Mouse (Mus musculus) forebrain, embryonic 10.5 days (tissue): ENCODE measurements around the gene Fbxl14. TPM values are rescaled to one million over a fixed set of nuclear protein-coding genes. Genes with fewer than 3 reads are reported as not detected.

Source experiments
- DNase-seq: peaks from one replicate; pipeline ENCODE4 v3.0.0-alpha.2; 2017; ENCODE audit warnings: low spot score; ENCODE audit errors: extremely low spot score
- H3K27ac ChIP-seq: fragments of 300-500 bp; sonication (generic); 2 replicates; pipeline ENCODE4 v1.5.1; 2016; ENCODE audit warnings: mild to moderate bottlenecking
- H3K27me3 ChIP-seq: fragments of 300-500 bp; sonication (generic); 2 replicates; pipeline ENCODE4 v1.6.1; 2016; ENCODE audit warnings: mild to moderate bottlenecking; ENCODE audit not compliant: poor library complexity, severe bottlenecking
- H3K36me3 ChIP-seq: fragments of 300-500 bp; sonication (generic); replicated peaks from 2 replicates; pipeline ENCODE4 v1.6.1; 2016; ENCODE audit warnings: mild to moderate bottlenecking, moderate library complexity
- H3K4me1 ChIP-seq: fragments of 300-500 bp; sonication (generic); 2 replicates; pipeline ENCODE4 v1.6.1; 2016
- H3K4me3 ChIP-seq: fragments of 300-500 bp; sonication (generic); 2 replicates; pipeline ENCODE4 v1.5.1; 2016; ENCODE audit warnings: mild to moderate bottlenecking, moderate library complexity
- H3K9me3 ChIP-seq: fragments of 300-500 bp; sonication (generic); 2 replicates; pipeline ENCODE4 v1.6.1; 2016; ENCODE audit warnings: mild to moderate bottlenecking, moderate library complexity
- WGBS: fragments of 180-500 bp; shearing (Covaris S2); methylation state at CpG from one replicate; pipeline ENCODE4 v1.1.7; 2016; 5-methylcytosine and 5-hydroxymethylcytosine counted together
- polyA plus RNA-seq: library from polyadenylated mRNA; unstranded; fragments of >200 nt; fragmentation: Nextera tagmentation; extraction: Ambion mirVana; gene quantifications from 2 replicates; pipeline ENCODE4 v1.2.1, GENCODE M21; 2016

The Fbxl14 gene
- polyA plus RNA-seq, 1 experiment from 2014 or later = 3.5 TPM

DNA sequence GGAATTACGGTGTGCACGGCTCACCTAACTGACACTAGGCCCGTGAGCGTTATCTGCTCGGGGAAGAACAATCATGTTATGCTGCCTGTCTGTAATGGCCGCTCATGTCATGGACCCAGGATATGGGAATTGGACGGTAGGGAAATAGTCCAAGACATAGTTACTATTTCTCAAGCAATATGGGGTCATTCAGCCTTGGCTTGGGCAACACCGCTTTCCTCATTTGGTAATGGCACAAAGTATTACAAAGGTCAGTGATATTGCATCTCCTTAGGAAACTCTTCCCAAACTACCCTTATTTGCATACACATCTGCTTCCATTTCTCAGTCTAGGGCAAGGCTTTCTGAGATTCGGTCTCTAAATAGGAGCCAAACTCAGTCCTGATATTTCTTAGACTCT is 8.2 kb downstream of the Fbxl14 start:
- H3K27ac ChIP-seq = no peak overlapping the region
- peaks cover 70% of the 10 kb centered on the region for H3K4me1 ChIP-seq
- H3K4me3 ChIP-seq = no peak overlapping the region
- H3K36me3 ChIP-seq = peaks cover 29% of the 10 kb centered on the region
- H3K27me3 ChIP-seq = no peaks in the 10 kb centered on the region
- WGBS = 93% methylated on average over 9 of the region's 9 CpGs
- no peak for DNase-seq
- no peaks in the 10 kb centered on the region for H3K9me3 ChIP-seq

GRCm38 (mm10) chr6:119489765-119490164 is 10.3 kb downstream of the Fbxl14 start:
- H3K27ac ChIP-seq = peak overlapping the region; percentile 87
- peaks cover 14% of the 10 kb centered on the region for H3K36me3 ChIP-seq
- WGBS = 6% methylated on average over 5 of the region's 5 CpGs
- no peaks in the 10 kb centered on the region for H3K27me3 ChIP-seq
- H3K4me3 ChIP-seq = peak overlapping the region; percentile 29; the same call in 1 of the 2 replicates
- DNase-seq = peak; percentile 74
- peaks cover 65% of the 10 kb centered on the region for H3K4me1 ChIP-seq
- H3K9me3 ChIP-seq = peaks cover under 1% of the 10 kb centered on the region; the same call in 1 of the 2 replicates

- 6% methylated on average over 11 of the region's 11 CpGs for WGBS
- Histone ChIP-seq H3K27ac (peak overlapping the region; percentile 87), H3K36me3 (peaks cover 15% of the 10 kb centered on the region), H3K4me3 (peak overlapping the region; percentile 29; the same call in 1 of the 2 replicates), H3K27me3 (no peaks in the 10 kb centered on the region), H3K4me1 (peaks cover 58% of the 10 kb centered on the region), H3K9me3 (peaks cover 3% of the 10 kb centered on the region; the same call in 1 of the 2 replicates)
- peak; percentile 45 for DNase-seq
These were observed 11.1 kb downstream of the Fbxl14 start for GRCm38 (mm10) chr6:119490549-119490948.

GRCm38 (mm10) chr6:119491006-119491405 is 11.5 kb downstream of the Fbxl14 start:
- WGBS = 14% methylated on average over 11 of the region's 11 CpGs
- Histone ChIP-seq H3K27me3 (no peaks in the 10 kb centered on the region), H3K9me3 (peaks cover 3% of the 10 kb centered on the region; the same call in 1 of the 2 replicates), H3K4me1 (peaks cover 53% of the 10 kb centered on the region), H3K36me3 (peaks cover 18% of the 10 kb centered on the region), H3K27ac (peak overlapping the region; percentile 87), H3K4me3 (peak overlapping the region; percentile 29)
- DNase-seq = no peak

DNA sequence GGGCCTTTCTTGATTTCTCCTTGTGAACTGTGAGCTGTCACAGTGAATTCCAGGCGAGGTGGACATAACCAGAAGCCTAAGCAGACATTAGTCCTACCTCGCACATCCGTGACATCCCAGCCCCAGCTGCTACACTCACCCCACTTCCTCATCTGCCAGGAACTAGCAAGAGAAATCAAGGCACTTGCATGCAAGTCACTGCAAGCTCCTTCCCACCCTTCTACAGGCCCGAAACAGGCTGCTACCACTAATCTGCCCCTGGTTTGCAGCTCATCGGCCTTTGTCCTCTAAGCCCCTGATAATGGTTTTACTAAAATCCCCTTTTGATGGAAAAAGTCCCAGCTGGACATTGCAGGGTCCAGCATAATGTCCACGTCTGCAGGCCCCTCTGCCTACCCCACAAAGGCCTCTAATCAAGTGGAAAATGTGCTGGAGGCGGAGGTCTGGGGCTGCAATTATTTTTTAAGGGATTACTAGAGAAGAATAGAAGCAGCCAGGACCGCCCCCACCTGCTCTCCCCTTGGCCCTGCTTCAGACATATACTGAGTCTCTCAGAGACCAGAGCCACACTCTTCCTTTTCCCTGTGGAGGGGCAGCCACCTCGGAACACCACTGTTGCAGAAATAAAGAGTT is 12.6 kb downstream of the Fbxl14 start:
- H3K27ac ChIP-seq = peak overlapping the region; percentile 87
- H3K4me3 ChIP-seq = peak overlapping the region; percentile 29
- no peaks in the 10 kb centered on the region for H3K27me3 ChIP-seq
- peak; percentile 85 for DNase-seq
- H3K4me1 ChIP-seq = peaks cover 49% of the 10 kb centered on the region
- peaks cover 3% of the 10 kb centered on the region; the same call in 1 of the 2 replicates for H3K9me3 ChIP-seq
- 10% methylated on average over 9 of the region's 9 CpGs for WGBS
- peaks cover 27% of the 10 kb centered on the region for H3K36me3 ChIP-seq

DNA sequence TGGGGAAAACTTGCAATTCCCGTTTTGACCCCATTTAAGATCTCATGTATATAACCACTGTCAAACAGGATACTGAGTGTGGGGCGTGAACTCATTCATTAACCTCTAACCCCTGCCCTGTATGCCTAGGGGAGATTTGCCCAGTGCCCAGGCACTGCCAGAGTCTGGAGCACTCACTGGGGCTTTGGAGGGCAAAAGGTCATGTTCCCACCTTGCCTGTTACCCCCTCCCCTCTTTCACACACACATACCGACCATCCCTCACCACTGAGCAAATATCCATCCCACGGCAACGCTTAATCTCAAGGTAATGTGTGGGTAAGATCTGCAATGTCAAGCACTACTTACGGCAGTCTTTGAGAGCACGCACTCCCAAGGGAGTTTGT is 13.2 kb downstream of the Fbxl14 start:
- H3K27me3 ChIP-seq = no peaks in the 10 kb centered on the region
- peaks cover 51% of the 10 kb centered on the region for H3K4me1 ChIP-seq
- no peak for DNase-seq
- peak overlapping the region; percentile 29 for H3K4me3 ChIP-seq
- peaks cover 31% of the 10 kb centered on the region for H3K36me3 ChIP-seq
- 7% methylated on average over 7 of the region's 7 CpGs for WGBS
- H3K9me3 ChIP-seq = peaks cover 3% of the 10 kb centered on the region; the same call in 1 of the 2 replicates
- H3K27ac ChIP-seq = peak overlapping the region; percentile 87

- Histone ChIP-seq H3K4me1 (peaks cover 50% of the 10 kb centered on the region), H3K27ac (peak overlapping the region; percentile 62), H3K9me3 (peaks cover 3% of the 10 kb centered on the region; the same call in 1 of the 2 replicates), H3K36me3 (peaks cover 32% of the 10 kb centered on the region), H3K4me3 (no peak overlapping the region), H3K27me3 (no peaks in the 10 kb centered on the region)
- DNase-seq = no peak
- WGBS = 26% methylated on average over 5 of the region's 5 CpGs
These were observed 19.8 kb downstream of the Fbxl14 start for GRCm38 (mm10) chr6:119499271-119499670.

DNA sequence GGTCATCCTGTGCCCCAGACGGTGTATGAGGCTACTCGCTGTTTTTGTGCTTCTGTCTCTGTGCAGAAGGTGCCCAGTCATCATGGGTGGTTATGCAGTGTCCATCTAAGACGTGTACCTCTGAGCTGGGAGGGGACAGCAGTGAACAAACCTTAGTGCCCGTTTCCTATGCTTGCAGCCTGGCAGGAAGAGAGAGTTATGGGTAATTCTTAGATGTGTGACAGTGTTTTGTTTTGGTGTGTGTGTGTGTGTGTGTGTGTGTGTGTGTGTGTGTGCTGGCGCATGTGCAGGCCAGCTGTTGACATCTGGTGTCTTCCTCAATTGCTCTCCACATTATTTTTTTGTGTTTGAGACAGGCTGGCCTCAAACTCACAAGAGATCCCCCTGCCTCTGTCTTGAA is 20.6 kb downstream of the Fbxl14 start:
- Histone ChIP-seq H3K27ac (peak overlapping the region; percentile 62), H3K4me3 (no peak overlapping the region), H3K36me3 (peaks cover 31% of the 10 kb centered on the region), H3K4me1 (peaks cover 49% of the 10 kb centered on the region), H3K9me3 (no peaks in the 10 kb centered on the region; the same call in 1 of the 2 replicates), H3K27me3 (no peaks in the 10 kb centered on the region)
- WGBS = 74% methylated on average over 5 of the region's 5 CpGs
- DNase-seq = no peak

- no peak for DNase-seq
- H3K4me1 ChIP-seq = peaks cover 56% of the 10 kb centered on the region
- H3K27me3 ChIP-seq = no peaks in the 10 kb centered on the region
- no peak overlapping the region for H3K4me3 ChIP-seq
- WGBS = 62% methylated on average over 9 of the region's 9 CpGs
- H3K27ac ChIP-seq = 0 out of 2 replicates have a peak overlapping the region, but pooled peaks have one; percentile 26
- H3K9me3 ChIP-seq = no peaks in the 10 kb centered on the region; the same call in 1 of the 2 replicates
- peaks cover 27% of the 10 kb centered on the region; the same call in 1 of the 2 replicates for H3K36me3 ChIP-seq
These were observed 22.6 kb downstream of the Fbxl14 start for GRCm38 (mm10) chr6:119502031-119502430.

DNA sequence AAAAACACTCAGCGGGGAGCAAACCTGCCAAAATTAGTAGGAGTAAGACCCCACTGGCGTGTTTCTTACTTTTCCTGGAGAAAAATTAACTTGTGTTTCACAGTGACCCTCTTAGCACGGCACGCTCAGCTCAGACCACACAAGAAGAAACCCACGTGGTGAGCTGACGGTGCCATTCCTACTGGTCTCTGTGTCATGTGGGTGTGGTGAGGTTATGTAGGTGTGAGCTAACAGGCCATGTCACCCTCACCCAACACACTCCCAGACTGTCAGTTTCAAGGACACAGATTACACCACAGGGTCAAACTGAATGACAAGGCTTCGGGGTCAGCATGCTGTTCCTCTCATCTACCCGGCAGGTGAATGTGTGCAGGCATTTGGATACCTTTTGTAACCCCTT is 25.3 kb downstream of the Fbxl14 start:
- H3K27ac ChIP-seq = no peak overlapping the region
- WGBS = 91% methylated on average over 8 of the region's 8 CpGs
- peaks cover 32% of the 10 kb centered on the region for H3K4me1 ChIP-seq
- peaks cover 36% of the 10 kb centered on the region for H3K36me3 ChIP-seq
- no peaks in the 10 kb centered on the region; the same call in 1 of the 2 replicates for H3K9me3 ChIP-seq
- no peak overlapping the region for H3K4me3 ChIP-seq
- no peaks in the 10 kb centered on the region for H3K27me3 ChIP-seq
- no peak for DNase-seq

DNA sequence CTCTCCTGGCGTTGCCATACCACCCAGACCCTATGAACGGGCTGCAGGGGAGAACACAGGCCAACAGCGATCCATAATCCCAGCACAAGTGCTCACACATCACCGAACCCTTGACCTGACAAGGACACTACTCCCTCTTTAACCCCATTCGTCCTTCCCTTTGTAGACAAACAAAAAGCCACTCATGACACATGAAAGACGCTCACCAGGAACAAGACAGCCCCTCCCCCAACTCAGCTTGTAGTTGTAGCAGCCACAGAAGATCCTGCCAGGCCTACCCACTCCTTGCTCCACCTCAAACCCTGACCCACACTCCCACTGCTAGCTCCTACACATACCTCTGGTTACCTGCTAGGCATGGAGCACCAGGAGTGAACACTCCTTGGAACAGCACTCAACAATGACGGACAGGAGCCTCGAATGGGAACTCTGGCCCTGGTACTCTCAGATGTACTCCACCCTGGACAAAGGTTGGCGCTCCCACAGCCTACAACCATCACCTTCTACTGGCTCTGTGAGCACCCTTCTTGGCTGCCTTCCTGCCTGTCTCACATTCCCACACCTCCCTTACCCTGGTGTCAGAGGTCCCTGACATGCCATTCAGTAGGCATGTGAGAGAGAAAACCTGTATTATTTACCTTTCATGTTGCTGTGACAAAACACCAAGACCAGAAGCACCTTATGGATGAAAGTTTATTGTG is 26.2 kb downstream of the Fbxl14 start:
- H3K27me3 ChIP-seq = no peaks in the 10 kb centered on the region
- no peaks in the 10 kb centered on the region; the same call in 1 of the 2 replicates for H3K9me3 ChIP-seq
- H3K4me1 ChIP-seq = peaks cover 25% of the 10 kb centered on the region
- 71% methylated on average over 9 of the region's 9 CpGs for WGBS
- H3K27ac ChIP-seq = no peak overlapping the region
- peaks cover 42% of the 10 kb centered on the region for H3K36me3 ChIP-seq
- no peak for DNase-seq
- H3K4me3 ChIP-seq = no peak overlapping the region

- 96% methylated on average over 6 of the region's 6 CpGs for WGBS
- H3K4me3 ChIP-seq = no peak overlapping the region
- H3K27ac ChIP-seq = no peak overlapping the region
- no peaks in the 10 kb centered on the region for H3K27me3 ChIP-seq
- peaks cover 47% of the 10 kb centered on the region for H3K36me3 ChIP-seq
- no peaks in the 10 kb centered on the region; the same call in 1 of the 2 replicates for H3K9me3 ChIP-seq
- peaks cover 9% of the 10 kb centered on the region for H3K4me1 ChIP-seq
- DNase-seq = no peak
These were observed 28.8 kb downstream of the Fbxl14 start for GRCm38 (mm10) chr6:119508221-119508620.
